Mouse (Mus musculus): Measurements from ENCODE around the gene 4930470P17Rik. TPM values are rescaled to one million over a fixed set of nuclear protein-coding genes. Genes with fewer than 3 reads are reported as not detected.

Gene 4930470P17Rik
- total RNA-seq, 2 experiments from 2014 or later, result not detected

- intact Hi-C loops (cut with DNase I), result loop anchor here (5.0 kb wide), 1 partner anchor 196 kb away; the partner anchor contains the start of gene Dok5
- DNase-seq (ENCODE audit: extremely low spot score in 1 of 2, low spot score in 2 of 2), result no peak
- no peak for TF ChIP-seq CTCF (IDR thresholded peaks at IDR 0.05)
- H3K4me3 ChIP-seq, result no peak overlapping the region
- H3K27ac ChIP-seq, result no peak overlapping the region
These were observed 66.0 kb downstream of the 4930470P17Rik start for GRCm38 (mm10) chr2:170535841-170536240.

DNA sequence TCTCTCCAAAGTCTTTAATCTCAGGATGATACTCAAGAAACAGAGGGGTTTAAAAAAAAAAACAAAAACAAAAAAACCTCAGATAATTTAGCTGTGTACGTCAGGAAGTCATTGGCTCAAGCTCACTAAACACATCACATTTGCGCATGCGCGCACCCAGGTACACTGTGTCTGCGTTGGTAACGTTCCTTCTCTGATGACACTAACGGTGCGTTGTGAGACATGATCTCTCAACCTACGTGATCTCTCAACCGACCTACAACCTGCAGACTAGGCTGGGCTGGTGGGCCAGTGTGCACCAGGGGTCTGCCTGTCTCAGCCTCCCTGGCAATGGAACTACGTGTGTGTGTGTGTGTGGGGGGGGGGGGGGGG lies 67.0 kb downstream of the 4930470P17Rik start:
- intact Hi-C loops (cut with DNase I), result loop anchor here (5.0 kb wide), 1 partner anchor 198 kb away; the partner anchor contains the start of gene Dok5
- no peak for DNase-seq (ENCODE audit: extremely low spot score in 1 of 2, low spot score in 2 of 2)
- Histone ChIP-seq H3K27ac (no peak overlapping the region), H3K4me3 (no peak overlapping the region)
- TF ChIP-seq CTCF (IDR thresholded peaks at IDR 0.05), result no peak

DNA sequence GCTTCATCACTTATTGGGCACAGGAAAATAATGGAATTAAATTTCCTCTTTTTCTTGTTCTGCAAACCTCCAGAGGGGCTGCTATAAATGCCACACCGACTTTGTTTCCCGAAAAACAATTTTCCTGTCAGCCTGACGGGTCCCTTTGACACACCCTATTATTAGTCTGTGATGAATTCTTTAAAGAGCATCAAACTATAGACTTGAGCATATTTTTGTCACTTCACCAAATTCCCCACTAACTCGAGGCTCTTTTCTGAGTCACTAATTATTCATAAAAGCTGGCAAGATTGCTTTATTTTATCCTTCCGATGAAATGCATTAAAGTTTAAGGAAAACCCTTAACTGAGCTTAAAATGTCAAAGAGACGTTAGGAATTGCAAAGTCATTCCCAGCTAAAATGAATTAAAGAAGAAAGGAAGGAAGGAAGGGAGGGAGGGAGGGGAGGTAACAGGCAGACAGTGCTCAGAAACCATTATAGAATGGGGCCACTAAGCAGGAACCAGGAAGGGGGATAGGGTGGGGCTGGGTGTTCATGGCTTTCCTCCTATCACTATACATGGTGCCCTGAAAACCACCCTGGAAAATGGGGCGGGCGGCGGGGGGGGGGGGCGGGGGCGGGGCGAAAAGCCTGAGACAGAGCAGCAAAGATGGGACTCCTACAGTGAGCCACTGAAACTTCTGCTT lies 67.6 kb downstream of the 4930470P17Rik start:
- no peak for TF ChIP-seq CTCF (IDR thresholded peaks at IDR 0.05)
- Histone ChIP-seq H3K4me3 (no peak overlapping the region), H3K27ac (no peak overlapping the region)
- no peak for DNase-seq (ENCODE audit: extremely low spot score in 1 of 2, low spot score in 2 of 2)
- intact Hi-C loops (cut with DNase I), result no loop called here

GRCm38 (mm10) chr2:170530256-170530655 lies 71.6 kb downstream of the 4930470P17Rik start:
- intact Hi-C loops (cut with DNase I), result no loop called here
- no peak overlapping the region for H3K27ac ChIP-seq
- no peak overlapping the region for H3K4me3 ChIP-seq
- no peak for DNase-seq (ENCODE audit: extremely low spot score in 1 of 2, low spot score in 2 of 2)
- TF ChIP-seq CTCF (IDR thresholded peaks at IDR 0.05), result no peak

GRCm38 (mm10) chr2:170529766-170530165 lies 72.1 kb downstream of the 4930470P17Rik start:
- H3K4me3 ChIP-seq, result no peak overlapping the region
- DNase-seq (ENCODE audit: extremely low spot score in 1 of 2, low spot score in 2 of 2), result no peak
- intact Hi-C loops (cut with DNase I), result no loop called here
- H3K27ac ChIP-seq, result no peak overlapping the region
- TF ChIP-seq CTCF (IDR thresholded peaks at IDR 0.05), result no peak

Other genes starting within 250 kb of the 4930470P17Rik start
- 10 to 100 TPM; 40.3 to 46.1 TPM for gene Bcas1, start 174.2 kb downstream of the 4930470P17Rik start, total RNA-seq (2021)
- 10 to 100 TPM; 30.5 to 31.7 TPM for gene Pfdn4, start 105.6 kb downstream of the 4930470P17Rik start, total RNA-seq (2021)
- not detected for gene Cyp24a1, start 104.9 kb downstream of the 4930470P17Rik start, total RNA-seq (2021)
- 10 to 100 TPM; 30.8 to 32.8 TPM for gene Dok5, start 129.8 kb upstream of the 4930470P17Rik start, total RNA-seq (2021)

Data from left cerebral cortex, adult 2 months (tissue).